Mouse (Mus musculus): ENCODE measurements around the gene Fam163b. TPM values are rescaled to one million over a fixed set of nuclear protein-coding genes. Genes with fewer than 3 reads are reported as not detected.

Fam163b gene
- polyA plus RNA-seq, 1 experiment from 2014 or later = 10.1 TPM

GRCm38 (mm10) chr2:27108144-27108543, 34.1 kb downstream of the Fam163b start:
- 73% methylated on average over 2 of the region's 2 CpGs for WGBS

DNA sequence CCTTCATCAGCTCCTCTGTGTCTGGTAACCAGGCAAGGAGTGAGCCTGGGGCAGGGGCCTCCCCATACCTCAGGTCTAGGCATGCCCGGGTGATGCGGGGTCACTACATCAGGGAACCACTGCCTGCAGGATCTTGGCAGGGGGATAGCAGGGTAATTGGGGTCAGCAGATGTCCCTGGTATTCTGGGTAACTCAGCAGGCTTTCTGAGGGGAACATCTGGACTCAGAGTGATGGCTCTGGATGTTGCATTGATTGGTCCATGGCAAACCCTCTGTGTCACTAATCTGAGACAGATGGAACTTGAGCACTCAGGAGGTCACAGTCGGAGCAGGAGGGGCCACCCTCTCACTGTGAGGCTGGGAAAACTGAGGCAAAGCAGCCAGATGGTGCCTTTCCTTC, 35.5 kb downstream of the Fam163b start:
- Histone ChIP-seq H3K9ac (replicated peaks) (no peak overlapping the region), H3K27ac (replicated peaks) (no peak overlapping the region), H3K4me1 (peaks cover 9% of the 10 kb centered on the region), H3K27me3 (replicated peaks) (no peaks in the 10 kb centered on the region), H3K36me3 (no peaks in the 10 kb centered on the region), H3K4me2 (no peak overlapping the region), H3K9me3 (replicated peaks) (no peaks in the 10 kb centered on the region), H3K4me3 (replicated peaks) (no peak overlapping the region)
- 60% methylated on average over 3 of the region's 3 CpGs for WGBS
- ATAC-seq (ENCODE audit: low FRiP score) = no peak

More at GRCm38 (mm10) chr2:27108144-27108543, 34.1 kb downstream of the Fam163b start:
- Histone ChIP-seq H3K36me3 (no peaks in the 10 kb centered on the region), H3K9ac (replicated peaks) (no peak overlapping the region), H3K4me3 (replicated peaks) (no peak overlapping the region), H3K4me2 (no peak overlapping the region), H3K27ac (replicated peaks) (no peak overlapping the region), H3K4me1 (peaks cover 9% of the 10 kb centered on the region), H3K27me3 (replicated peaks) (no peaks in the 10 kb centered on the region), H3K9me3 (replicated peaks) (no peaks in the 10 kb centered on the region)
- ATAC-seq (ENCODE audit: low FRiP score) = no peak

- Histone ChIP-seq H3K4me3 (replicated peaks) (no peak overlapping the region), H3K9ac (replicated peaks) (no peak overlapping the region), H3K4me1 (peaks cover 10% of the 10 kb centered on the region), H3K4me2 (no peak overlapping the region), H3K27me3 (replicated peaks) (no peaks in the 10 kb centered on the region), H3K36me3 (no peaks in the 10 kb centered on the region), H3K9me3 (replicated peaks) (no peaks in the 10 kb centered on the region), H3K27ac (replicated peaks) (no peak overlapping the region)
- 45% methylated on average over 7 of the region's 7 CpGs for WGBS
- no peak for ATAC-seq (ENCODE audit: low FRiP score)
These were observed 38.7 kb downstream of the Fam163b start for GRCm38 (mm10) chr2:27103554-27103953.

DNA sequence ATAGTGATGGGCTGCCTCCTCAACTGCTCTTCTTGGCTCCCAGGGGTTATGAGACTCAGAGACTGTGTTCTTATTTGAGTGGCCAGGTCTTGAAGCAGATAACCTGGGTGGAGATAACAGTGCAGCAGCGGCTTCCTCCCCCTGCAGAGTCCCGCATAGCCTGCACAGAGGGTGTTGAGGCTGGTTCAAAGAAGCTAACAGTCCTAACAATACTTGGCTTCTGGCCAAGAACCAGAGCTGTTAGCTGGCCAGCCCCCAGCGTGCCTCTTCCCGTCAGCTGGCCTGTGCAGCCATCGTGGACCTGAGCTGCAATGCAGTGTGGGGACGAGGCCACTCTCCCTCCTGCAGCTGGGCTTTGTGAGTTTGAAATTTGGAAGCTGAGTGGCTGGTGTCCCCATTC, 44.5 kb downstream of the Fam163b start:
- H3K27me3 ChIP-seq (replicated peaks) = no peaks in the 10 kb centered on the region
- no peak overlapping the region for H3K4me2 ChIP-seq
- WGBS = 9% methylated on average over 6 of the region's 6 CpGs
- no peak overlapping the region for H3K9ac ChIP-seq (replicated peaks)
- no peaks in the 10 kb centered on the region for H3K9me3 ChIP-seq (replicated peaks)
- H3K27ac ChIP-seq (replicated peaks) = peak overlapping the region; percentile 71
- peaks cover 23% of the 10 kb centered on the region for H3K4me1 ChIP-seq
- H3K36me3 ChIP-seq = no peaks in the 10 kb centered on the region
- no peak for ATAC-seq (ENCODE audit: low FRiP score)
- H3K4me3 ChIP-seq (replicated peaks) = no peak overlapping the region

DNA sequence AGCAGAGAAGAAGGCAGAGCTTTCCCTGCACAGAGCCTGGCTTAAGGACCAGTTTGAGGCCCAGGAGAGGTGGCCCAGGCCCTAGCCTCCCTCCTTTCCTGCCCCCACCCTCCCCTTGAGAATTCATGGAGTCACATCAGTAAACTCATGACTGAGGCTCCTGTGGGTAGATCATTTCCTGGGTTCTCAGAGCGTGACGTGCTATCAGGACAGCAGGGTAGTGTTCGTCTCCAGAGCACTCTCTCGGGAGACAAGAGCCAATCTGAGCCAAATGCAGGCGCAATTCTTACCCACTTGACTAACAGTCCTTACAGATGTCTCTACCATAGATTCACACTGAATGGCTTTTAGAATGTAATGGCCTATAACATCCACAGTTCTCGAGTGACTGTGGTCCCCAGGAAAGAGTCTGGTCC, 45.0 kb downstream of the Fam163b start:
- Histone ChIP-seq H3K27ac (replicated peaks) (peak overlapping the region; percentile 71), H3K4me2 (no peak overlapping the region), H3K4me1 (peaks cover 23% of the 10 kb centered on the region), H3K27me3 (replicated peaks) (no peaks in the 10 kb centered on the region), H3K9ac (replicated peaks) (no peak overlapping the region), H3K9me3 (replicated peaks) (no peaks in the 10 kb centered on the region), H3K4me3 (replicated peaks) (no peak overlapping the region), H3K36me3 (no peaks in the 10 kb centered on the region)
- 26% methylated on average over 6 of the region's 6 CpGs for WGBS
- peak; percentile 71 for ATAC-seq (ENCODE audit: low FRiP score)

DNA sequence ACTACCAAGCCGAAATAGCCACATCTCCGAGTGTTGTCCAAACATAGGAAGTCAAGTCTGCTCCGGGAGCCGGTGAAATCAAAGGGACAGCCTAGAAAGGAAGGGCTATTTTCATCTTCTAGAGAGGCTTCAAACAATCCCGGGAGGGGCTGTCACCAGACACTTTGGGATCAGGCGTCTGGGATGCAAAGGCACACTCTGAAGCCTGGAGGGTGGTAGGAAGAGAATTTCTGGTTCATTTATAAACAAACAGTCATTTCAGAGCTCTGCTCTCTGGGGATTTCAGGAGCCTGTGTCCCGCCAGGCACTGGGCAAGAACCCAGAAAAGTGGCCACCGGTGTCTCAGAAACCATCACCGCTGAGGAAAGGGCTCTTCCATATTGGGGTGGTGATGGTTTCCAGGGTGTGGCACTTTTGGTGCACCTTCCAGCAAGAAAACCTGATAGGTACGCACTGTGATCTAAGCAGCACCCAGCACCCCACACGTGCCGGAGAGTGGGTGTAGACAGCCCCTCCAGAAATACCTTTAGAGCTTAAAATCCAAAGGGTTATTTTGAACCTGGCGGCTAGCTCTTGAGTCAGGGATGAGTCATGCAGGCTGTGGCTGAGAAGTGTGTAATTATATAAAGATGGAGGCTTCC, 45.8 kb downstream of the Fam163b start:
- H3K4me1 ChIP-seq = peaks cover 23% of the 10 kb centered on the region
- 72% methylated on average over 13 of the region's 13 CpGs for WGBS
- no peaks in the 10 kb centered on the region for H3K27me3 ChIP-seq (replicated peaks)
- H3K27ac ChIP-seq (replicated peaks) = peak overlapping the region; percentile 71
- H3K4me2 ChIP-seq = no peak overlapping the region
- ATAC-seq (ENCODE audit: low FRiP score) = no peak
- no peak overlapping the region for H3K4me3 ChIP-seq (replicated peaks)
- no peaks in the 10 kb centered on the region for H3K36me3 ChIP-seq
- H3K9me3 ChIP-seq (replicated peaks) = no peaks in the 10 kb centered on the region
- no peak overlapping the region for H3K9ac ChIP-seq (replicated peaks)

GRCm38 (mm10) chr2:27095178-27095577, 47.1 kb downstream of the Fam163b start:
- no peak for ATAC-seq (ENCODE audit: low FRiP score)
- WGBS = 96% methylated on average over 7 of the region's 7 CpGs
- Histone ChIP-seq H3K27me3 (replicated peaks) (no peaks in the 10 kb centered on the region), H3K36me3 (no peaks in the 10 kb centered on the region), H3K9me3 (replicated peaks) (no peaks in the 10 kb centered on the region), H3K4me3 (replicated peaks) (no peak overlapping the region), H3K4me2 (no peak overlapping the region), H3K9ac (replicated peaks) (no peak overlapping the region), H3K27ac (replicated peaks) (no peak overlapping the region), H3K4me1 (peaks cover 23% of the 10 kb centered on the region)

GRCm38 (mm10) chr2:27089238-27089637, 53.1 kb downstream of the Fam163b start:
- H3K27me3 ChIP-seq (replicated peaks) = no peaks in the 10 kb centered on the region
- peaks cover 22% of the 10 kb centered on the region; the same call in 1 of the 2 replicates for H3K4me1 ChIP-seq
- no peak overlapping the region for H3K9ac ChIP-seq (replicated peaks)
- ATAC-seq (ENCODE audit: low FRiP score) = no peak
- no peaks in the 10 kb centered on the region for H3K9me3 ChIP-seq (replicated peaks)
- H3K4me3 ChIP-seq (replicated peaks) = no peak overlapping the region
- H3K36me3 ChIP-seq = no peaks in the 10 kb centered on the region
- WGBS = 80% methylated on average over 1 of the region's 1 CpGs
- no peak overlapping the region for H3K27ac ChIP-seq (replicated peaks)
- H3K4me2 ChIP-seq = no peak overlapping the region

- H3K27ac ChIP-seq (replicated peaks) = no peak overlapping the region
- H3K4me3 ChIP-seq (replicated peaks) = no peak overlapping the region
- H3K27me3 ChIP-seq (replicated peaks) = no peaks in the 10 kb centered on the region
- H3K4me1 ChIP-seq = peaks cover 22% of the 10 kb centered on the region; the same call in 1 of the 2 replicates
- ATAC-seq (ENCODE audit: low FRiP score) = no peak
- no peak overlapping the region for H3K4me2 ChIP-seq
- no peaks in the 10 kb centered on the region for H3K9me3 ChIP-seq (replicated peaks)
- WGBS = 74% methylated on average over 5 of the region's 5 CpGs
- H3K36me3 ChIP-seq = no peaks in the 10 kb centered on the region
- H3K9ac ChIP-seq (replicated peaks) = no peak overlapping the region
These were observed 53.6 kb downstream of the Fam163b start for GRCm38 (mm10) chr2:27088700-27089099.

GRCm38 (mm10) chr2:27088071-27088644, 54.1 kb downstream of the Fam163b start:
- H3K27me3 ChIP-seq (replicated peaks) = no peaks in the 10 kb centered on the region
- peak overlapping the region; percentile 35; the same call in 1 of the 2 replicates for H3K27ac ChIP-seq (replicated peaks)
- H3K36me3 ChIP-seq = no peaks in the 10 kb centered on the region
- H3K9ac ChIP-seq (replicated peaks) = no peak overlapping the region
- no peaks in the 10 kb centered on the region for H3K9me3 ChIP-seq (replicated peaks)
- no peak for ATAC-seq (ENCODE audit: low FRiP score)
- no peak overlapping the region for H3K4me3 ChIP-seq (replicated peaks)
- no peak overlapping the region for H3K4me2 ChIP-seq
- peaks cover 22% of the 10 kb centered on the region; the same call in 1 of the 2 replicates for H3K4me1 ChIP-seq
- WGBS = 61% methylated on average over 18 of the region's 18 CpGs

- ATAC-seq (ENCODE audit: low FRiP score) = no peak
- 88% methylated on average over 5 of the region's 5 CpGs for WGBS
These were observed 54.7 kb downstream of the Fam163b start for GRCm38 (mm10) chr2:27087581-27087980.

DNA sequence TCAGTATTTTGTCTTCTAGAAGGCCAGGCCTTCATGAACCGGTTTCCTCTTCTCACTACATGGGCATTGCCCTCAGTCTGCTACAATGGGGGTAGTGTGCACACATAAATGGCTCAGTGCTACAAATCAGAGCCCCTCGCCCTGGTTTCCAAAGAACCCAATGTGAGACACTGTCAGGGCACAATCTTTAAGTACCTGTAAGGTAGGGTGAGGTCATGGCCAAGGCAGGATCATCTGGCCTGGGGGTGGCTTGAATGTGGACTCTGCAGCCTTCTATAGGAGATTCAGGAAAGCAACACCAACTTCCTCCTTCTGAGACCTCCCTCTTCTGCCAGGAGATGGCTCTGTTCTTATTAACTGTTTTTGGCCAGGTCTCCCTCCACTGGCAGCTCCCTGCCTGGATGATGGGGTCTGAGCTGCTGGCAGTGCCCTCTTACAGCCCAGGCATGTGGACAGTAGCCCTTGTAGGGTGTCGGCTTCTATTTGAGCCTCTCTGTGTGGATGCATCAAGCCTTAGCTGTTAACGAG, 55.7 kb downstream of the Fam163b start:
- Histone ChIP-seq H3K9ac (replicated peaks) (no peak overlapping the region), H3K4me2 (no peak overlapping the region)
- 88% methylated on average over 4 of the region's 4 CpGs for WGBS

More at GRCm38 (mm10) chr2:27087581-27087980, 54.7 kb downstream of the Fam163b start:
- Histone ChIP-seq H3K36me3 (no peaks in the 10 kb centered on the region), H3K27me3 (replicated peaks) (no peaks in the 10 kb centered on the region), H3K9me3 (replicated peaks) (no peaks in the 10 kb centered on the region), H3K4me3 (replicated peaks) (no peak overlapping the region), H3K27ac (replicated peaks) (no peak overlapping the region), H3K9ac (replicated peaks) (no peak overlapping the region), H3K4me1 (peaks cover 22% of the 10 kb centered on the region; the same call in 1 of the 2 replicates), H3K4me2 (no peak overlapping the region)

More for the DNA sequence above, 55.7 kb downstream of the Fam163b start:
- H3K4me3 ChIP-seq (replicated peaks) = no peak overlapping the region
- no peaks in the 10 kb centered on the region for H3K36me3 ChIP-seq
- ATAC-seq (ENCODE audit: low FRiP score) = no peak
- H3K27me3 ChIP-seq (replicated peaks) = no peaks in the 10 kb centered on the region
- H3K9me3 ChIP-seq (replicated peaks) = no peaks in the 10 kb centered on the region
- no peak overlapping the region for H3K27ac ChIP-seq (replicated peaks)
- H3K4me1 ChIP-seq = peaks cover 22% of the 10 kb centered on the region; the same call in 1 of the 2 replicates

Data from neural tube, embryonic 15.5 days (tissue).